ENCODE assay signal across 17 mouse cellular contexts in the genomic region with DNA sequence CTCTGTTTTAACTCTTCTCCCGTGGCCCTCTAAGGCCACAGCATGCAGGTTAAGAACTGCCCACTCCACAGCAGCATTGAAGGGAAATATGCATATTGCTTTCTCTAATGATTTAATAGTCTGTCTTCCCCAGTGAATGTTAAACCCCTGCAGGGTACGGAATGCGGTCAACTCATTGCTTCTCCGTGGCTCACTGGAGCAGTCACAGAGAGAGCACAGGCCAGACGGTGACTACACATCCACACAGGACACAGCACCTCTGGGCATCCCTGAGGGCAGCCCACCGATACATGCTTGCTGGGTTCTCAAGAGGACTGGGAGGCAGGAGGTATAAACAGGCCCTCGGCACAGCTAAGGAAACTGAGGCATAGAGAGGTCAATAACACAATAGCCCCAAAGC. TPM values are rescaled to one million over a fixed set of nuclear protein-coding genes. Genes with fewer than 3 reads are reported as not detected.
DNase-seq lines count a peak whose midpoint lies in the region; ATAC-seq and TF ChIP-seq lines count a peak whose summit lies in the region.
"Had no signal": no experiment of that assay in that cellular context is flagged by ENCODE, and none has a peak within 500 bp of the region (broad histone marks: within the 10 kb centered on the region; RNA-seq: fewer than 3 reads in every experiment).

No protein-coding gene starts in this region.

- POLR2A ChIA-PET in Patski (lab: Charles Lee) = no interaction called here

- no peaks in the 10 kb centered on the region for H3K36me3 ChIP-seq in kidney, embryonic 14.5 days (ENCODE audit: control insufficient read depth, insufficient read depth, low read length)
- no peaks in the 10 kb centered on the region for H3K36me3 ChIP-seq in midbrain, postnatal 0 days (ENCODE audit: insufficient read depth, low read length)
- H3K36me3 ChIP-seq: G1E had no signal

- H3K4me2 ChIP-seq in kidney, embryonic 14.5 days (replicated peaks; ENCODE audit: low read depth, low read length) = no peak overlapping the region
- H3K4me2 ChIP-seq in midbrain, postnatal 0 days (ENCODE audit: low read depth, low read length, poor library complexity, severe bottlenecking) = no peak overlapping the region

- in situ Hi-C loops in Patski (cut with MboI; ENCODE audit: low pct_unique_long_range_greater_than_20kb) = no loop called here

- H3K4me1 ChIP-seq in kidney, embryonic 14.5 days (ENCODE audit: control insufficient read depth, insufficient read depth, low read length) = peaks cover under 1% of the 10 kb centered on the region; the same call in 1 of the 2 replicates
- no peaks in the 10 kb centered on the region for H3K4me1 ChIP-seq in midbrain, postnatal 0 days (ENCODE audit: insufficient read depth, low read length)

- ATAC-seq in kidney, embryonic 14.5 days (ENCODE audit: low FRiP score, low TSS enrichment) = no peak
- peak; percentile 92 for ATAC-seq in Patski
- no peak for ATAC-seq in midbrain, postnatal 0 days (ENCODE audit: low FRiP score)
- ATAC-seq: activated CD4-positive, CD25-positive, alpha-beta regulatory T cell, adult 4 months; CD4-positive, CD25-positive, alpha-beta regulatory T cell, adult 4 months had no signal

- TF ChIP-seq CTCF in Patski (IDR thresholded peaks at IDR 0.05) = no peak
- no peak for TF ChIP-seq CTCF in midbrain, postnatal 0 days (IDR thresholded peaks at IDR 0.05)

- H3K9ac ChIP-seq in kidney, embryonic 14.5 days (ENCODE audit: low read depth, low read length) = no peak overlapping the region
- H3K9ac ChIP-seq in midbrain, postnatal 0 days (replicated peaks; ENCODE audit: low read length, poor library complexity, severe bottlenecking) = no peak overlapping the region

- 57% methylated on average over 7 of the region's 7 CpGs for WGBS in kidney, embryonic 14.5 days
- 76% methylated on average over 7 of the region's 7 CpGs for WGBS in midbrain, postnatal 0 days

- peak; percentile 25 for DNase-seq in kidney, adult 11 months
- peak; percentile 24 for DNase-seq in retina, embryonic 14.5 days (ENCODE audit: low spot score)
- DNase-seq in retina, postnatal 1 day = no peak
- DNase-seq in Muller cell, postnatal 12 days (ENCODE audit: inconsistent ontology term) = peak; percentile 54
- DNase-seq in Patski (ENCODE audit: low read depth, low spot score) = peak; percentile 77
- no peak for DNase-seq in midbrain, postnatal 0 days (ENCODE audit: low spot score)
- no peak for DNase-seq in heart, postnatal 10 days
- DNase-seq: B cell, adult 2 months; cerebellum, adult 11 months; cerebellum, adult 11-12 months; cerebellum, adult 18-20 months; cerebellum, adult 2 months had no signal

- H3K9me3 ChIP-seq in kidney, embryonic 14.5 days (ENCODE audit: control insufficient read depth, low read length) = no peaks in the 10 kb centered on the region
- no peaks in the 10 kb centered on the region for H3K9me3 ChIP-seq in midbrain, postnatal 0 days (ENCODE audit: low read length)
- H3K9me3 ChIP-seq: G1E had no signal

- intact Hi-C loops in heart, postnatal 10 days (cut with DNase I) = no loop called here

- CTCF ChIA-PET in Patski (lab: Charles Lee) = no interaction called here

- no peak overlapping the region for H3K27ac ChIP-seq in kidney, embryonic 14.5 days (ENCODE audit: low read depth, low read length)
- H3K27ac ChIP-seq in midbrain, postnatal 0 days (ENCODE audit: low read depth, low read length) = no peak overlapping the region

- H3K4me3 ChIP-seq in kidney, embryonic 14.5 days (ENCODE audit: low read length) = no peak overlapping the region
- no peak overlapping the region for H3K4me3 ChIP-seq in midbrain, postnatal 0 days (ENCODE audit: low read depth, low read length)

- no peaks in the 10 kb centered on the region for H3K27me3 ChIP-seq in kidney, embryonic 14.5 days (ENCODE audit: control insufficient read depth, insufficient read depth, low read length)
- no peaks in the 10 kb centered on the region for H3K27me3 ChIP-seq in Patski
- H3K27me3 ChIP-seq in midbrain, postnatal 0 days (ENCODE audit: insufficient read depth, low read length) = no peaks in the 10 kb centered on the region

RNA-seq across cellular contexts. Expression of gene Tcf7l2, which starts 35.3 kb away (rescaled TPM):
- polyA plus RNA-seq in kidney, embryonic 14.5 days (2014; fragmentation: Nextera tagmentation; extraction: Ambion mirVana) = 65.8 and 80.8 TPM in 2 replicates
- 22.1 TPM for polyA plus RNA-seq in Patski (2021)
- 67.2 and 86.1 TPM in 2 replicates for total RNA-seq in midbrain, postnatal 0 days (2014; rRNA removed)
- 763 and 861 TPM in 2 replicates for polyA plus RNA-seq in midbrain, postnatal 0 days (2015; fragmentation: Nextera tagmentation; extraction: Ambion mirVana)
- total RNA-seq in heart, postnatal 10 days (2021) = 10 to 100 TPM; 21.9 to 22.3 TPM
- total RNA-seq: CH12.LX had no signal

Comparison
In these comparisons a context has a peak if more than half of its experiments do, and no peak if none do; other contexts are left out.
1. DNase-seq: peak in kidney, adult 11 months (single experiment), retina, embryonic 14.5 days (single experiment), Muller cell, postnatal 12 days (single experiment) and Patski (single experiment); none in retina, postnatal 1 day (single experiment), midbrain, postnatal 0 days (single experiment) and heart, postnatal 10 days (0 of 2).